Mouse (Mus musculus) small intestine, adult 2 months (tissue): ENCODE results near the gene Senp2.

Experiments used
- CTCF ChIP-seq: fragments of 200-500 bp; IDR thresholded peaks from 2 replicates; pipeline ENCODE4 v1.5.1; 2012; ENCODE audit warnings: low read depth, mild to moderate bottlenecking, control low read depth, inconsistent platforms, low read length, moderate library complexity, mixed read lengths; ENCODE audit not compliant: insufficient replicate concordance, insufficient read length; ENCODE audit errors: extremely low read depth
- POLR2A ChIP-seq: fragments of 200-500 bp; IDR thresholded peaks from 2 replicates; pipeline ENCODE4 v1.6.1; 2012; ENCODE audit warnings: low read depth, mild to moderate bottlenecking, control low read depth, inconsistent platforms, low read length, moderate library complexity

DNA sequence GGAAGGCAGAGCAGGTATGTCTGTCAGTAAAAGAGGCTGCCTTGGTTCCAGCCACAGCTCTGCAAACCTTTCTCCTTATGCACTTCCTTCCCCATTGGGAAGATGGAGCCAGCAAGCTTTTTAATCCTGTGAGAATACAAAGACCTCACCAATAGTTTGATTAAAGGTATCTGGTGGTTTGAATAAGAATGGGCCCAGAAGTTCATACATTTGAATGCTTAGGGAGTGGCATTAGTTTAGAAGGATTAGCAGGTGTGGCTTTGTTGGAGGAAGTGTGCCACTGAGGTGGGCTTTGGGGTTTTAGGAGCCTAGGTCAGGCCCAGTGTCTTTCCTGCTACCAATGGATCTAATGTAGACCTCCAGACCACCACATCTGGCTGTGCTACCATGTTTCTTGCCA is 56.3 kb downstream of the Senp2 start:
- TF ChIP-seq CTCF (no peak), POLR2A (no peak)
